Mouse (Mus musculus): Measurements from ENCODE around the gene Fmn2. TPM values are rescaled to one million over a fixed set of nuclear protein-coding genes. Genes with fewer than 3 reads are reported as not detected.

The Fmn2 gene
- polyA plus RNA-seq, 1 experiment, result 0.17 TPM

GRCm38 (mm10) chr1:174597495-174597894 is 95.9 kb downstream of the Fmn2 start:
- DNase-seq, result no peak
- 67% methylated on average over 3 of the region's 3 CpGs for WGBS
- H3K4me1 ChIP-seq (ENCODE audit: control insufficient read depth, insufficient read depth, low read length), result no peaks in the 10 kb centered on the region
- H3K4me3 ChIP-seq (replicated peaks; ENCODE audit: extremely low read depth, low read depth, low read length), result no peak overlapping the region
- TF ChIP-seq POLR2A (IDR thresholded peaks at IDR 0.05; ENCODE audit: borderline replicate concordance, extremely low read depth, low read depth, low read length) (no peak), CTCF (IDR thresholded peaks at IDR 0.05; ENCODE audit: insufficient read depth, low read length) (no peak)

- DNase-seq, result no peak
- WGBS, result 55% methylated on average over 6 of the region's 6 CpGs
- no peak for TF ChIP-seq POLR2A (IDR thresholded peaks at IDR 0.05; ENCODE audit: borderline replicate concordance, extremely low read depth, low read depth, low read length)
- no peak for TF ChIP-seq CTCF (IDR thresholded peaks at IDR 0.05; ENCODE audit: insufficient read depth, low read length)
- Histone ChIP-seq H3K4me3 (replicated peaks; ENCODE audit: extremely low read depth, low read depth, low read length) (no peak overlapping the region), H3K4me1 (ENCODE audit: control insufficient read depth, insufficient read depth, low read length) (no peaks in the 10 kb centered on the region)
Measured at GRCm38 (mm10) chr1:174598226-174598625, 96.6 kb downstream of the Fmn2 start.

- H3K4me1 ChIP-seq (ENCODE audit: control insufficient read depth, insufficient read depth, low read length), result no peaks in the 10 kb centered on the region
- TF ChIP-seq CTCF (IDR thresholded peaks at IDR 0.05; ENCODE audit: insufficient read depth, low read length), result no peak
- TF ChIP-seq POLR2A (IDR thresholded peaks at IDR 0.05; ENCODE audit: borderline replicate concordance, extremely low read depth, low read depth, low read length), result no peak
- no peak overlapping the region for H3K4me3 ChIP-seq (replicated peaks; ENCODE audit: extremely low read depth, low read depth, low read length)
- WGBS, result 93% methylated on average over 2 of the region's 2 CpGs
- no peak for DNase-seq
Measured at GRCm38 (mm10) chr1:174600041-174600440, 98.4 kb downstream of the Fmn2 start.

GRCm38 (mm10) chr1:174600620-174601019 is 99.0 kb downstream of the Fmn2 start:
- TF ChIP-seq POLR2A (IDR thresholded peaks at IDR 0.05; ENCODE audit: borderline replicate concordance, extremely low read depth, low read depth, low read length) (no peak), CTCF (IDR thresholded peaks at IDR 0.05; ENCODE audit: insufficient read depth, low read length) (no peak)
- Histone ChIP-seq H3K4me1 (ENCODE audit: control insufficient read depth, insufficient read depth, low read length) (no peaks in the 10 kb centered on the region), H3K4me3 (replicated peaks; ENCODE audit: extremely low read depth, low read depth, low read length) (no peak overlapping the region)
- 16% methylated on average over 1 of the region's 1 CpGs for WGBS
- DNase-seq, result no peak

- no peak for DNase-seq
- Histone ChIP-seq H3K4me3 (replicated peaks; ENCODE audit: extremely low read depth, low read depth, low read length) (no peak overlapping the region), H3K4me1 (ENCODE audit: control insufficient read depth, insufficient read depth, low read length) (no peaks in the 10 kb centered on the region)
- WGBS, result 54% methylated on average over 4 of the region's 4 CpGs
- TF ChIP-seq CTCF (IDR thresholded peaks at IDR 0.05; ENCODE audit: insufficient read depth, low read length), result no peak
- TF ChIP-seq POLR2A (IDR thresholded peaks at IDR 0.05; ENCODE audit: borderline replicate concordance, extremely low read depth, low read depth, low read length), result no peak
Measured at GRCm38 (mm10) chr1:174617368-174617767, 115.7 kb downstream of the Fmn2 start.

- no peaks in the 10 kb centered on the region for H3K4me1 ChIP-seq (ENCODE audit: control insufficient read depth, insufficient read depth, low read length)
- H3K4me3 ChIP-seq (replicated peaks; ENCODE audit: extremely low read depth, low read depth, low read length), result no peak overlapping the region
- 9% methylated on average over 1 of the region's 1 CpGs for WGBS
- no peak for DNase-seq
- TF ChIP-seq CTCF (IDR thresholded peaks at IDR 0.05; ENCODE audit: insufficient read depth, low read length), result no peak
- TF ChIP-seq POLR2A (IDR thresholded peaks at IDR 0.05; ENCODE audit: borderline replicate concordance, extremely low read depth, low read depth, low read length), result no peak
Measured at GRCm38 (mm10) chr1:174621512-174621911, 119.9 kb downstream of the Fmn2 start.

- no peak for DNase-seq
- no peak overlapping the region for H3K4me3 ChIP-seq (replicated peaks; ENCODE audit: extremely low read depth, low read depth, low read length)
- 28% methylated on average over 3 of the region's 3 CpGs for WGBS
Measured at GRCm38 (mm10) chr1:174623054-174623453, 121.4 kb downstream of the Fmn2 start.

GRCm38 (mm10) chr1:174630074-174630473 is 128.4 kb downstream of the Fmn2 start:
- Histone ChIP-seq H3K4me1 (ENCODE audit: control insufficient read depth, insufficient read depth, low read length) (no peaks in the 10 kb centered on the region), H3K4me3 (replicated peaks; ENCODE audit: extremely low read depth, low read depth, low read length) (no peak overlapping the region)
- WGBS, result 90% methylated on average over 1 of the region's 1 CpGs
- TF ChIP-seq POLR2A (IDR thresholded peaks at IDR 0.05; ENCODE audit: borderline replicate concordance, extremely low read depth, low read depth, low read length) (no peak), CTCF (IDR thresholded peaks at IDR 0.05; ENCODE audit: insufficient read depth, low read length) (no peak)
- DNase-seq, result no peak

More at GRCm38 (mm10) chr1:174623054-174623453, 121.4 kb downstream of the Fmn2 start:
- H3K4me1 ChIP-seq (ENCODE audit: control insufficient read depth, insufficient read depth, low read length), result no peaks in the 10 kb centered on the region
- TF ChIP-seq POLR2A (IDR thresholded peaks at IDR 0.05; ENCODE audit: borderline replicate concordance, extremely low read depth, low read depth, low read length) (no peak), CTCF (IDR thresholded peaks at IDR 0.05; ENCODE audit: insufficient read depth, low read length) (no peak)

GRCm38 (mm10) chr1:174636291-174636690 is 134.7 kb downstream of the Fmn2 start:
- 93% methylated on average over 4 of the region's 4 CpGs for WGBS
- no peak for DNase-seq
- no peak overlapping the region for H3K4me3 ChIP-seq (replicated peaks; ENCODE audit: extremely low read depth, low read depth, low read length)
- H3K4me1 ChIP-seq (ENCODE audit: control insufficient read depth, insufficient read depth, low read length), result no peaks in the 10 kb centered on the region
- TF ChIP-seq CTCF (IDR thresholded peaks at IDR 0.05; ENCODE audit: insufficient read depth, low read length) (no peak), POLR2A (IDR thresholded peaks at IDR 0.05; ENCODE audit: borderline replicate concordance, extremely low read depth, low read depth, low read length) (no peak)

- Histone ChIP-seq H3K4me3 (replicated peaks; ENCODE audit: extremely low read depth, low read depth, low read length) (no peak overlapping the region), H3K4me1 (ENCODE audit: control insufficient read depth, insufficient read depth, low read length) (no peaks in the 10 kb centered on the region)
- no peak for DNase-seq
- WGBS, result 85% methylated on average over 6 of the region's 6 CpGs
- TF ChIP-seq POLR2A (IDR thresholded peaks at IDR 0.05; ENCODE audit: borderline replicate concordance, extremely low read depth, low read depth, low read length) (no peak), CTCF (IDR thresholded peaks at IDR 0.05; ENCODE audit: insufficient read depth, low read length) (no peak)
Measured at GRCm38 (mm10) chr1:174637564-174638085, 136.0 kb downstream of the Fmn2 start.

All from lung, adult 2 months (tissue).